Mouse (Mus musculus): ENCODE data around the gene Nxf1. TPM values are rescaled to one million over a fixed set of nuclear protein-coding genes. Genes with fewer than 3 reads are reported as not detected.
"Not testable (repeated sequence)": the region's sequence is repeated elsewhere in the genome, so short reads cannot be mapped to it uniquely, and the experiment has no call there.

Gene Nxf1
- total RNA-seq, 2 experiments from 2014 or later: 90.2 to 98.8 TPM

DNA sequence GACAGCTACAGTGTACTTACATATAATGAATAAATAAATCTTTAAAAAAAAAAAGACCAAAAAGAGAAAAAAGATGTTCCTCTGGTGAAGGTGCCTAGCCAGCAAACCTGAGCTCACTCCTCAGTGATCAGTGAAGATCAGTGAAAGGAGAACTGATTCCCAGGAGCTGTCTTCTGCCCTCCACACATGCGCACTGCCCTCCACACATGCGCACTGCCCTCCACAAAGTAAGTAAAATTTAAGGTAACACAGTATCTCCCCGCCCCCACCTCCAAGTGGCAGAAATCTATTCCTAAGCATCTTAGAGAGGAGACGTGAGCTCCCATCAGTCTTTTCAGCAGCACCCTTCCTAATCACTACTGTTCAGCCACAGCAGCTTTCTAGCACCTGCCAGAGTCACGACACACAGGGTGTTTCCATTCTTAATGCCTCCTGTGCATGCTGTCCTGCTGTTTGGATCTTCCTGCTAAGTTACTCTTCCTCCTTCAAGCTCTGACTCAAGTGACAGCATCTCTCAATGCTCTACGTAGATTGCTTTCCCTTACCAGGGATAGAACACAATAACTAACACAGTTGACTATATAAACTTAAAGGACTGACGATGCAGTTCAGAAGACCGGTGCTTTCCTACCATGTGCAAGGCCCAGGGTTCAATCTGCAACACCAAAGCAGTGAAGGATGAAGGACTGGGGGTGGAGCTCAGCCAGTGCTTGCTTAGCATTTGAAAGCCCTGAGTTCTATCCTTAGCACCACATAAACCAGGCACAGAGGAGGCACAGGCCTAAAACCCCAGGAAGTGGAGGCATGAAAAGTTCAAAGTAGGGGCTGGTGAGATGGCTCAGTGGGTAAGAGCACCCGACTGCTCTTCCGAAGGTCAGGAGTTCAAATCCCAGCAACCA, 40.8 kb upstream of the Nxf1 start:
- Histone ChIP-seq H3K27ac (no peak overlapping the region), H3K4me3 (no peak overlapping the region)
- intact Hi-C loops (cut with DNase I): no loop called here
- TF ChIP-seq CTCF (IDR thresholded peaks at IDR 0.05): no peak
- no peak for DNase-seq (ENCODE audit: extremely low spot score in 1 of 2, low spot score in 2 of 2)

GRCm38 (mm10) chr19:8716767-8717475, 40.0 kb upstream of the Nxf1 start:
- intact Hi-C loops (cut with DNase I): no loop called here
- Histone ChIP-seq H3K27ac (no peak overlapping the region), H3K4me3 (no peak overlapping the region)
- TF ChIP-seq CTCF (IDR thresholded peaks at IDR 0.05): no peak
- no peak for DNase-seq (ENCODE audit: extremely low spot score in 1 of 2, low spot score in 2 of 2)

DNA sequence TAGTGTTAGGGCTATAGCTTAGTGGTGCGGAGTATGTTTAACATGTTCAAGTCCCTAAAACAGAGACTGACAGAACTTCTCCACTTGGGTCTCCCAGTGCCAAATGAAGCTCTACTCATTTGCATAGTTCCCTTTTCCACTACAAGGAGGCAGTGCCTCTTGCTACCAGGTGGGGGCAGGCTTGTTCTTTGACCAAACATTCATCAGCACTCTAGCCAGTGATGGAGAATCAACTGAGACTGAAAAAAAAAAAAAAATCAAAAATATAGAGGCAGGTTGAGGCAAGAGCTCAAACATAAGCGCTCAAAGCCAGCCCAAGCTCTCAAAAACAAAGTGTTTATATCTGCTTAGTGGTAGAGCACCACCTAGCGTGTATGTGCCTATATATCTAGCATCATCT, 38.5 kb upstream of the Nxf1 start:
- peak; percentile 82 for TF ChIP-seq CTCF (IDR thresholded peaks at IDR 0.05)
- DNase-seq (ENCODE audit: extremely low spot score in 1 of 2, low spot score in 2 of 2): peak in 1 of 2 experiments; percentile 43
- no peak overlapping the region for H3K4me3 ChIP-seq
- no peak overlapping the region for H3K27ac ChIP-seq
- intact Hi-C loops (cut with DNase I): loop anchor here (2.0 kb wide), 1 partner anchor 150 kb away; no protein-coding TSS in a partner anchor

DNA sequence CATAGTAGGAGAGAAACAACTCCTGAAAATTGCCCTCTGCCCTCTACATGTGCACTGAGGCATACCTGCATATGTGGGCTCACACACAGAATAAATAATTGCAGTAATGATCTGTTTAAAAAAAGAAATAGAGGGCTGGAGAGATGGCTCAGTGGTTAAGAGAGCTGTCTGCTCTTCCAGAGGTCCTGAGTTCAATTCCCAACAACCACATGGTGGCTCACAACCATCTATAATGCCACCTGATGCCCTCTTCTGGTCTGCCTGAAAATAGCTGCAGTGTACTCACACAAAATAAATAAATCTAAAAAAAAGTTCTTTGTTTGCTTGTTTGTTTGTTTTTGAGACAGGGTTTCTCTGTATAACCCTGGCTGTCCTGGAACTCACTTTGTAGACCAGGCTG, 37.8 kb upstream of the Nxf1 start:
- DNase-seq (ENCODE audit: extremely low spot score in 1 of 2, low spot score in 2 of 2); H3K27ac ChIP-seq; H3K4me3 ChIP-seq: not testable (repeated sequence)
- peak; percentile 44 for TF ChIP-seq CTCF (IDR thresholded peaks at IDR 0.05)
- intact Hi-C loops (cut with DNase I): loop anchor here (2.0 kb wide), 1 partner anchor 150 kb away; no protein-coding TSS in a partner anchor

DNA sequence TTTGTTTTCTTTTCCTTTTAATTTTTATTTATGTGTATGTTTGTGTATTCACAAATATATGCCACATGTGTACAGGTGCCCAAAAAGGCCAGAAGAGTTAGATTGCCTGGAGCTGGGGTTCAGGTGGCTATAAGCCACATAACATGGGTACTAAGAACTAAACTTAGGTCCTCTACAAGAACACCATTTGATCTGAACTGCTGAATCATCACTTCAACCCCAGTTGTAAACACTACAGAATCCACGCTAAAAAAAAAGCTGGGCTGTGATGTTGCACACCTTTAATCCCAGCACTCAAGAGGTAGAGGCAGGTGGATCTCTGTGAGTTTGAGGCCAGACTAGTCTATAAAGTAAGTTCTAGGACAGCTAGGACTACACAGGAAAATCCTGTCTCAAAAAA, 35.5 kb upstream of the Nxf1 start:
- intact Hi-C loops (cut with DNase I): no loop called here
- Histone ChIP-seq H3K4me3 (peak overlapping the region; percentile 95), H3K27ac (no peak overlapping the region)
- DNase-seq (ENCODE audit: extremely low spot score in 1 of 2, low spot score in 2 of 2): no peak
- no peak for TF ChIP-seq CTCF (IDR thresholded peaks at IDR 0.05)

GRCm38 (mm10) chr19:8722021-8722420, 34.9 kb upstream of the Nxf1 start:
- Histone ChIP-seq H3K4me3 (peak overlapping the region; percentile 95), H3K27ac (peak overlapping the region; percentile 95; the same call in 1 of the 2 replicates)
- no peak for TF ChIP-seq CTCF (IDR thresholded peaks at IDR 0.05)
- no peak for DNase-seq (ENCODE audit: extremely low spot score in 1 of 2, low spot score in 2 of 2)
- intact Hi-C loops (cut with DNase I): no loop called here

DNA sequence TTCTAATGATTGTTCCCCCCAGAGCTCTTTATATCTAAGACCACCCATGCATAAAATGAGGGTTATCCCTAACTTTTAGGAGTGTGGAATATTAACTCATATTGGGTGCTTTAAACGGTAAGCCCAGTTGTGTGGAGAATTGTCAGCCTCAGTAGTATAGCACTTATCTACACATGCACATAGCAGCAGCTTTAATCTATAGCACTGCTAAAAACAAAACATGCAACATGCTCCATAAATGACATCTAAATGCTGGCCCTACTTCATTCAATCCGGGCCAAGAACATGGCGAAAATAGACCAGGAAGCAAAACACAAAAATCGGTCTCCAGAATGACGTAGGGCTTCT, 34.3 kb upstream of the Nxf1 start:
- TF ChIP-seq CTCF (IDR thresholded peaks at IDR 0.05): no peak
- intact Hi-C loops (cut with DNase I): no loop called here
- peak overlapping the region; percentile 95 for H3K4me3 ChIP-seq
- peak overlapping the region; percentile 95 for H3K27ac ChIP-seq
- DNase-seq (ENCODE audit: extremely low spot score in 1 of 2, low spot score in 2 of 2): no peak

GRCm38 (mm10) chr19:8722907-8723573, 33.8 kb upstream of the Nxf1 start, which contains the start of gene Slc3a2:
TSS of gene Slc3a2 (minus strand) at chr19:8723369.
- Histone ChIP-seq H3K4me3 (peak within 1 kb of the TSS; percentile 95), H3K27ac (peak within 1 kb of the TSS; percentile 95)
- DNase-seq (ENCODE audit: extremely low spot score in 1 of 2, low spot score in 2 of 2): peak; percentile 96 to 97
- intact Hi-C loops (cut with DNase I): no loop called here
- TF ChIP-seq CTCF (IDR thresholded peaks at IDR 0.05): no peak; the same call in 1 of the 2 replicates

DNA sequence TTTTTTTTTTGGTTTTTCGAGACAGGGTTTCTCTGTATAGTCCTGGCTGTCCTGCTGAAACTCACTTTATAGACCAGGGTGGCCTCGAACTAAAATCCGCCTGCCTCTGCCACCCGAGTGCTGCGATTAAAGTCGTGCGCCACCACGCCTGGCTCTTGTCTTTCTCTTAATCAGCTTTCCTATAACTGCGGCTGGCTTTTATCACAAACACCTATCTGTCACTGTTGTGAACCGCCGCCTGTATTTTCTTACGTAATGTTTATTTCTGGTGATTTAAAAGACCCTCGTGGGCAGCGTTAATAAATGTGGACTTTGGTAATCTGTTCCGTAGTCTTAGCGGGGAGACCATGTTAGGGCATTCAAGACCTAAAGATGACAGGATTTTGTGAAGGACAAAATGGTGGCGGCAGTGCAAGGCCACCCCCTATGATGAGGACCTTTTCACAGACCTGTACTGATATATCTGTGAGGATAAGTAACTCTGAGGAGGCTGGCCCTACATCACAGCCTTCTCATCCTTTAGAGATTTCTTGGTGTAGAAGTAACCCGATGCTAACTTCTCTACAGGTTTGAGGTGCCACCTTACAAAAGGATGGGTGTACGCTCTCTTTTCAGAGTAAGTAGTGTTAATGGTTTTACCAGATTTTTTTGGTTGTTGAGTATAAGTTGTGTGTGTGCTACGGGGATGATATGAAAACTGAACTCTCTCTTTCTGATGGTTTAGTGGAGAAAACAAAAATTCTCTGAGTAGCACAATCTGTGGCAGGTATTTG, 33.1 kb upstream of the Nxf1 start:
- Histone ChIP-seq H3K27ac (peak overlapping the region; percentile 91), H3K4me3 (peak overlapping the region; percentile 95)
- DNase-seq (ENCODE audit: extremely low spot score in 1 of 2, low spot score in 2 of 2): no peak
- intact Hi-C loops (cut with DNase I): no loop called here
- no peak for TF ChIP-seq CTCF (IDR thresholded peaks at IDR 0.05)

DNA sequence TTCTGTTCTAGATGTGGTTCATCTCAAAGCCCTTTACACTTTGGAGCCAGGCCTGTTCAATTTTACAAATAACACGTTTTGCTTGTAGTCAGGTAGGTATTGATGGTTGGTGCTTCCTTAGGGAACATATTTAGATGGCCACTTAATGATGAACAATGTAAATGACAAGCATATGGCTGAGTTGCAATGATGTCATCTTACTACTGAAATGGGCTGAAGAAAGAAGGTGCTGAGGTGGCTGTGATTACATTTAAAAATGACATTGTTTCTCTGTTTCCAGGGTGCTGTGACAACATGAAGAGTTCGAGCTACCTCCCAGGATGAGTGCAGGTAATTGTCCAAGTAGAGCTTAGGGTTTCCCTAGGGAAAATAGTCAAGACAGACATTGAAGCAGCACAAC, 32.5 kb upstream of the Nxf1 start:
- no peak for TF ChIP-seq CTCF (IDR thresholded peaks at IDR 0.05)
- intact Hi-C loops (cut with DNase I): no loop called here
- no peak overlapping the region for H3K27ac ChIP-seq
- DNase-seq (ENCODE audit: extremely low spot score in 1 of 2, low spot score in 2 of 2): no peak
- peak overlapping the region; percentile 95 for H3K4me3 ChIP-seq

GRCm38 (mm10) chr19:8725081-8725613, 31.7 kb upstream of the Nxf1 start:
- no peak for TF ChIP-seq CTCF (IDR thresholded peaks at IDR 0.05)
- no peak overlapping the region for H3K4me3 ChIP-seq
- DNase-seq (ENCODE audit: extremely low spot score in 1 of 2, low spot score in 2 of 2): no peak
- H3K27ac ChIP-seq: no peak overlapping the region
- intact Hi-C loops (cut with DNase I): no loop called here
